Mouse (Mus musculus) MEL (cell line): ENCODE measurements around the gene Parva.

ENCODE experiments used
- CTCF ChIP-seq, 3 experiments: IDR thresholded peaks in 2 of 3; conservative IDR thresholded peaks in 1 of 3; 2 replicates each; pipeline ENCODE4 v1.5.1; 2011 to 2012; ENCODE audit warnings: low read length in 3 of 3, low read depth in 2 of 3, mild to moderate bottlenecking in 2 of 3, improper control_type of control experiment in 1 of 3, inconsistent platforms in 1 of 3, mixed read lengths in 1 of 3, moderate library complexity in 1 of 3; ENCODE audit not compliant: control insufficient read depth in 1 of 3, insufficient read depth in 1 of 3, poor library complexity in 1 of 3, severe bottlenecking in 1 of 3
- E2F4 ChIP-seq: IDR thresholded peaks from 2 replicates; pipeline ENCODE4 v1.6.1; 2011; ENCODE audit warnings: low read depth, low read length, improper control_type of control experiment, borderline replicate concordance
- EP300 ChIP-seq, 2 experiments: IDR thresholded peaks; 2 replicates each; pipeline ENCODE4 v1.6.1; 2011; ENCODE audit warnings: improper control_type of control experiment in 2 of 2, low read length in 2 of 2, low read depth in 1 of 2, mild to moderate bottlenecking in 1 of 2
- KAT2A ChIP-seq: conservative IDR thresholded peaks from 2 replicates; pipeline ENCODE4 v1.6.1; 2012; ENCODE audit warnings: low read depth, low read length, improper control_type of control experiment, inconsistent platforms
- MAFK ChIP-seq: IDR thresholded peaks from 2 replicates; pipeline ENCODE4 v1.6.1; 2011; ENCODE audit warnings: low read depth, mild to moderate bottlenecking, low read length, improper control_type of control experiment, borderline replicate concordance
- MAX ChIP-seq: IDR thresholded peaks from 2 replicates; pipeline ENCODE4 v1.6.1; 2011; ENCODE audit warnings: low read length, improper control_type of control experiment
- MYC ChIP-seq: IDR thresholded peaks from 2 replicates; pipeline ENCODE4 v1.6.1; 2011; ENCODE audit warnings: low read depth, mild to moderate bottlenecking, low read length, improper control_type of control experiment, moderate library complexity
- NELFE ChIP-seq: IDR thresholded peaks from 2 replicates; pipeline ENCODE4 v1.6.1; 2011; ENCODE audit warnings: low read depth, low read length, improper control_type of control experiment
- POLR2A ChIP-seq, 2 experiments: IDR thresholded peaks; 2 replicates each; pipeline ENCODE4 v1.6.1; 2011 to 2012; ENCODE audit warnings: low read length in 2 of 2, mild to moderate bottlenecking in 2 of 2, control low read depth in 1 of 2, improper control_type of control experiment in 1 of 2, low read depth in 1 of 2, moderate library complexity in 1 of 2; ENCODE audit not compliant: control insufficient read depth in 1 of 2, insufficient read depth in 1 of 2, poor library complexity in 1 of 2
- SMC3 ChIP-seq: IDR thresholded peaks from 2 replicates; pipeline ENCODE4 v1.6.1; 2011; ENCODE audit warnings: low read depth, low read length, improper control_type of control experiment
- TAL1 ChIP-seq: IDR thresholded peaks from 2 replicates; pipeline ENCODE4 v1.6.1; 2012; ENCODE audit warnings: mild to moderate bottlenecking, inconsistent platforms, low read length, moderate library complexity, mixed read lengths
- TBP ChIP-seq: IDR thresholded peaks from 2 replicates; pipeline ENCODE4 v1.8.0; 2011; ENCODE audit warnings: low read depth, low read length, improper control_type of control experiment
- USF2 ChIP-seq, 2 experiments: IDR thresholded peaks; 2 replicates each; pipeline ENCODE4 v1.6.1; 2011 to 2012; ENCODE audit warnings: improper control_type of control experiment in 2 of 2, low read length in 2 of 2, borderline replicate concordance in 1 of 2, inconsistent platforms in 1 of 2, low read depth in 1 of 2, mild to moderate bottlenecking in 1 of 2; ENCODE audit not compliant: insufficient read depth in 1 of 2

DNA sequence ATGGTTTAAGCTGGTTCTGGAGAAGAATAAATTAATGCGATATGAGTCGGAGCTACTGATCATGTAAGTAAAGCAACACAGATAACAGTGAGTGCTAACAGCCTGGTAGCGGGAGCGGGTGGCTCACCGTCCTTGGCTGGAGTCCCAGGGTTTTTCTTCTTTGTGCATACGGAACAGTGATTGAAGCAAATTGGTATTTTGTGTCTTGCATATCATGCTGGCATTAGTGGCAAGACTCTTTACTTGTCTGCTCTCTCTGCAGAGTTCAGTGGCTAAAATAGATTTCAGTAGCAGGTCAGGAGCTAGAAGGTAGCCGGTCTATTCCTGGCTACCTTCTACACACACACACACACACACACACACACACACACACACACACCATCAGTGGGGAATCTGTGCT is 19.7 kb upstream of the Parva start:
- TF ChIP-seq NELFE (no peak), EP300 (IDR thresholded peaks at IDR 0.05; ENCODE audit: low read depth in 1 of 2, low read length in 2 of 2) (no peak), USF2 (IDR thresholded peaks at IDR 0.05; ENCODE audit: borderline replicate concordance in 1 of 2, insufficient read depth in 1 of 2, low read depth in 1 of 2, low read length in 2 of 2) (no peak), MAX (no peak), KAT2A (no peak), MAFK (no peak), E2F4 (no peak), POLR2A (IDR thresholded peaks at IDR 0.05; ENCODE audit: control insufficient read depth in 1 of 2, insufficient read depth in 1 of 2, low read depth in 1 of 2, low read length in 2 of 2, poor library complexity in 1 of 2) (no peak), MYC (no peak), SMC3 (no peak), CTCF (IDR thresholded peaks at IDR 0.05 in 2 of 3, conservative IDR thresholded peaks at IDR 0.05 in 1 of 3; ENCODE audit: control insufficient read depth in 1 of 3, insufficient read depth in 1 of 3, low read depth in 2 of 3, low read length in 3 of 3, poor library complexity in 1 of 3, severe bottlenecking in 1 of 3) (no peak), TAL1 (no peak), TBP (no peak)
